Mouse (Mus musculus) midbrain, postnatal 0 days (tissue): ENCODE data around the gene Sstr3. TPM values are rescaled to one million over a fixed set of nuclear protein-coding genes. Genes with fewer than 3 reads are reported as not detected.

Experiments used
- ATAC-seq: fragments of 200-750 bp; cut with Nextera tagmentation; 2 replicates; pipeline ENCODE4 v1.8.0; 2017; ENCODE audit warnings: moderate number of reproducible peaks, mild to moderate bottlenecking, moderate TSS enrichment, moderate library complexity; ENCODE audit not compliant: low FRiP score
- DNase-seq: peaks from one replicate; pipeline ENCODE4 v3.0.0-alpha.2; 2015; ENCODE audit warnings: low spot score
- H3K27ac ChIP-seq: fragments of 300-500 bp; sonication (generic); 2 replicates; pipeline ENCODE4 v1.5.1; 2014; ENCODE audit warnings: low read depth, mild to moderate bottlenecking, low read length, mixed read lengths
- H3K27me3 ChIP-seq: fragments of 300-500 bp; sonication (generic); 2 replicates; pipeline ENCODE4 v1.6.1; 2014; ENCODE audit warnings: low read length, control low read depth, mixed read lengths; ENCODE audit not compliant: insufficient read depth
- H3K36me3 ChIP-seq: fragments of 300-500 bp; sonication (generic); 2 replicates; pipeline ENCODE4 v1.6.1; 2014; ENCODE audit warnings: low read length, control low read depth, mixed read lengths; ENCODE audit not compliant: insufficient read depth
- H3K4me1 ChIP-seq: fragments of 300-500 bp; sonication (generic); 2 replicates; pipeline ENCODE4 v1.6.1; 2014; ENCODE audit warnings: mild to moderate bottlenecking, control low read depth, antibody characterized with exemption, low read length, mixed read lengths; ENCODE audit not compliant: insufficient read depth
- H3K4me2 ChIP-seq: fragments of 300-500 bp; sonication (generic); 2 replicates; pipeline ENCODE4 v1.6.1; 2014; ENCODE audit warnings: low read depth, mild to moderate bottlenecking, low read length, mixed read lengths; ENCODE audit not compliant: poor library complexity, severe bottlenecking
- H3K4me3 ChIP-seq: fragments of 300-500 bp; sonication (generic); 2 replicates; pipeline ENCODE4 v1.5.1; 2014; ENCODE audit warnings: low read depth, mild to moderate bottlenecking, low read length, moderate library complexity
- H3K9ac ChIP-seq: fragments of 300-500 bp; sonication (generic); replicated peaks from 2 replicates; pipeline ENCODE4 v1.6.1; 2014; ENCODE audit warnings: mild to moderate bottlenecking, low read length, moderate library complexity, mixed read lengths; ENCODE audit not compliant: poor library complexity, severe bottlenecking
- H3K9me3 ChIP-seq: fragments of 300-500 bp; sonication (generic); 2 replicates; pipeline ENCODE4 v1.6.1; 2016; ENCODE audit warnings: low read length, control low read depth
- CTCF ChIP-seq: IDR thresholded peaks from 2 replicates; pipeline ENCODE4 v1.5.1; 2016; ENCODE audit warnings: antibody characterized with exemption, mild to moderate bottlenecking
- WGBS: fragments of 180-500 bp; shearing (Covaris S2); extraction: QIAGEN DNeasy Blood & Tissue Kit; methylation state at CpG from one replicate; pipeline ENCODE4 v1.1.7; 2014; 5-methylcytosine and 5-hydroxymethylcytosine counted together
- polyA plus RNA-seq: library from polyadenylated mRNA; unstranded; fragments of >200 nt; fragmentation: Nextera tagmentation; extraction: Ambion mirVana; gene quantifications from 2 replicates; pipeline ENCODE4 v1.2.1, GENCODE M21; 2015
- total RNA-seq: library from RNA; depleted of rRNA; stranded (reverse); fragments of >200 nt; gene quantifications from 2 replicates; pipeline ENCODE4 v1.2.3, GENCODE M21; 2014

The Sstr3 gene
- total and polyA plus RNA-seq, 2 experiments from 2014 or later, result 0.49 to 2.4 TPM

- Histone ChIP-seq H3K9ac (no peak overlapping the region), H3K9me3 (no peaks in the 10 kb centered on the region), H3K4me2 (no peak overlapping the region), H3K27me3 (no peaks in the 10 kb centered on the region), H3K36me3 (no peaks in the 10 kb centered on the region), H3K27ac (no peak overlapping the region), H3K4me1 (0 out of 2 replicates have a peak, but pooled peaks cover 2% of the 10 kb centered on the region), H3K4me3 (no peak overlapping the region)
- no peak for TF ChIP-seq CTCF
- DNase-seq (no peak), ATAC-seq (no peak)
- WGBS, result 93% methylated on average over 6 of the region's 6 CpGs
Measured at GRCm38 (mm10) chr15:78510736-78511135, 33.7 kb downstream of the Sstr3 start.

DNA sequence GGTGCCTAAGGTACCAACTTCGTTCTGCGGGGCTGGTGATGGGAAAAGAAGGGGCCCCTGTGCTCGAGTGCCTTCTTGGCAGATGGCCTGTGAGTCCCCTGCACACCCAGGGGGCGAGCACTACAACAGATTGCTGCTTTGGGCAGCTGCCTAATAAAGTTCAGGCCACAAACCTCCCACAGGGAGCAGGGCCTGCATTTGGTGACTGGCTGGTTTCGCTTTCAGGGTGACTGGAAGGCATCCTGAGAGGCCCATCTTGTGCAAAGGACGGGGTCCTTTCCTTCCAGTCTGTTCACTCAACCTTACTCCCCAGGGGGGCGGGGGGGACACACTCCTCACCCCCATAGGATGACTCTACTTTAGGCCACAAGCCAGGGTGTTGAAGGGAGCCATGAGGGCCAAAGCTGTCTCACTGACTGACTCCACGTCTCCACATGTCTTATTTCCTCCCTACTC, 34.3 kb downstream of the Sstr3 start:
- no peaks in the 10 kb centered on the region for H3K36me3 ChIP-seq
- H3K9ac ChIP-seq, result no peak overlapping the region
- peak; percentile 21 for DNase-seq
- 0 out of 2 replicates have a peak, but pooled peaks cover 2% of the 10 kb centered on the region for H3K4me1 ChIP-seq
- no peak for TF ChIP-seq CTCF
- no peaks in the 10 kb centered on the region for H3K27me3 ChIP-seq
- no peak for ATAC-seq
- 66% methylated on average over 8 of the region's 8 CpGs for WGBS
- no peak overlapping the region for H3K27ac ChIP-seq
- no peak overlapping the region for H3K4me2 ChIP-seq
- no peak overlapping the region for H3K4me3 ChIP-seq
- H3K9me3 ChIP-seq, result no peaks in the 10 kb centered on the region

DNA sequence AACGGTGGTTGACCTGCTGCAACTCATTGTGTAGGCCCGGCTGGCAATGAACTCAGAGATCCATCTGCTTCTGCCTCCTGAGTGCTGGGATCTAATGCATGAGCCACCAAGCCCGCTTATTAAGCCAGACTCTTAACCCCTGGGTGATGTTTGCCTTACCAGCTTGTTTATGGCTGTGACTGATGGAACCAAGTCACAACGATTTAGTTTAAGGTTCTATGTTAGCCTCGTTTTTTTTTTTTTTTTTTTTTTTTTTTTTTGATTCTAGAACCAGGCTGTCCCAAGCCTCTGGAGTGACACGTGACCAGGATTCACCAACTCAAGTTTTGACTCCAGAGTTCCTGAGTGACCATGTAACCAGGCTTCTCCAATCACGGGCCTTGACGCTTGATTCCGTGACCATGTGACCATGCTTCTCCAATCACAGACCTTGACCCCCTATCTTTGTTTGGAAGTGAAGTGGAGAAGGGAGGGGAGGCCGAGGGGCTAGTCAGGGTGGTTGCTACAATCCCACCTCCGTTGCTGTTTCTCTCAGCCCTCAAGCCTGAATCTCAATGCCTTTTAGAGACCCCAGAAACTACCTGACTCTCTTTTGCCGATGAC, 35.1 kb downstream of the Sstr3 start:
- Histone ChIP-seq H3K27ac (no peak overlapping the region), H3K4me3 (no peak overlapping the region), H3K9me3 (no peaks in the 10 kb centered on the region), H3K4me2 (no peak overlapping the region), H3K9ac (no peak overlapping the region), H3K27me3 (no peaks in the 10 kb centered on the region), H3K36me3 (no peaks in the 10 kb centered on the region), H3K4me1 (0 out of 2 replicates have a peak, but pooled peaks cover 2% of the 10 kb centered on the region)
- WGBS, result 49% methylated on average over 12 of the region's 12 CpGs
- no peak for TF ChIP-seq CTCF
- peak; percentile 36 for DNase-seq
- no peak for ATAC-seq

DNA sequence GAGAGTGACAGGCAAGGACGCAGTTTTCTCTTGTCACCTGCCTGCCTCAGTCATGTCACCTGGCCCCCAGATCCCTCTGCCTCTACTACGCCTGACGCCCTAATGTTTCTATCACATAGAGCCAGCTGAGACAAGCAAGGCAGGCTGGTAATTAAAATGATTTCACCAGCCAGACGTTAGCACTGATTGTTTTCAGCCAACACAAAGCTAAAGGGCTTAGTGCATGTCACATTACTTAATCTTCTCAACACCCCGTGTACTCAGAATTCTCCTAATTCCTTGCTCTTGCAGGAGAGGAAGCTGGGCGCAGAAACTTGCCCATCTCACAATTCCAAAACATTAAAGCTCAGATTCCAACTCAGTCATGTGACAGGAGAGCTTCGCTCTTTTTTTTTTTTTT, 36.0 kb downstream of the Sstr3 start:
- H3K4me3 ChIP-seq, result no peak overlapping the region
- WGBS, result 41% methylated on average over 7 of the region's 7 CpGs
- H3K9me3 ChIP-seq, result no peaks in the 10 kb centered on the region
- H3K4me1 ChIP-seq, result 0 out of 2 replicates have a peak, but pooled peaks cover 2% of the 10 kb centered on the region
- H3K9ac ChIP-seq, result no peak overlapping the region
- DNase-seq (no peak), ATAC-seq (no peak)
- H3K4me2 ChIP-seq, result no peak overlapping the region
- TF ChIP-seq CTCF, result no peak
- no peaks in the 10 kb centered on the region for H3K36me3 ChIP-seq
- H3K27me3 ChIP-seq, result no peaks in the 10 kb centered on the region
- no peak overlapping the region for H3K27ac ChIP-seq

- no peak overlapping the region for H3K4me2 ChIP-seq
- DNase-seq, result no peak
- H3K9me3 ChIP-seq, result no peaks in the 10 kb centered on the region
- H3K4me3 ChIP-seq, result no peak overlapping the region
- no peaks in the 10 kb centered on the region for H3K36me3 ChIP-seq
- no peak for ATAC-seq
- TF ChIP-seq CTCF, result no peak
- no peak overlapping the region for H3K27ac ChIP-seq
- no peaks in the 10 kb centered on the region for H3K27me3 ChIP-seq
- WGBS, result 79% methylated on average over 3 of the region's 3 CpGs
- H3K4me1 ChIP-seq, result 0 out of 2 replicates have a peak, but pooled peaks cover 2% of the 10 kb centered on the region
- no peak overlapping the region for H3K9ac ChIP-seq
Measured at GRCm38 (mm10) chr15:78505541-78505940, 38.9 kb downstream of the Sstr3 start.

DNA sequence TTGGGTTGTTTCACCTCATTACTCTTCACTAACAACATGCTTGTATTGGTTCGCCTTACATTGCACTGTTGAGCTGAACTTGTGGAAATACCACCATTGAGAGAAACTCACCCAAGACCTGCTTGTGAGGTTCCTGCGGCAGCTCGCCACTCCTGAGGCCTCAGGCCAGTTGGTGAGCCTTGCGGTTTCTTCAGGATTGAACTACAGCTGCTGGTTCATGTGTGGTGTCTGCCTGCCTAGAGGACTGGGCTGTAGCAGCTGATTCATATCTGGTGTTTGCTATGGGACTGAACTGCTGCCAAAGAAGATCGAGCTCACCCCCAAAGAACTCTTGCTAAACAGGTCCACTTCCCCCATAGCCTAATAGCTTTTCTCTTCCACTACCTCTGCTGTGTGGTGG, 39.7 kb downstream of the Sstr3 start:
- ATAC-seq (no peak), DNase-seq (no peak)
- 93% methylated on average over 5 of the region's 5 CpGs for WGBS
- no peak for TF ChIP-seq CTCF
- Histone ChIP-seq H3K27ac (no peak overlapping the region), H3K4me1 (0 out of 2 replicates have a peak, but pooled peaks cover 2% of the 10 kb centered on the region), H3K9ac (no peak overlapping the region), H3K9me3 (no peaks in the 10 kb centered on the region), H3K36me3 (no peaks in the 10 kb centered on the region), H3K27me3 (no peaks in the 10 kb centered on the region), H3K4me2 (no peak overlapping the region), H3K4me3 (no peak overlapping the region)
